Mouse (Mus musculus) CH12.LX (cell line): ENCODE results near the gene Hoxb1. TPM values are rescaled to one million over a fixed set of nuclear protein-coding genes. Genes with fewer than 3 reads are reported as not detected.

Experiments
- DNase-seq: peaks from one replicate; pipeline ENCODE4 v3.0.0-alpha.2; 2013; ENCODE audit errors: extremely low read depth
- H3K27ac ChIP-seq: 2 replicates; pipeline ENCODE4 v1.5.1; 2012; ENCODE audit warnings: low read depth, mild to moderate bottlenecking, control low read depth, moderate library complexity; ENCODE audit not compliant: insufficient read depth
- H3K27me3 ChIP-seq: replicated peaks from 2 replicates; pipeline ENCODE3; 2012; ENCODE audit warnings: inconsistent platforms
- H3K36me3 ChIP-seq, 2 experiments: replicated peaks in 1 of 2; 2 replicates each; pipeline versions ENCODE3 to v1.6.1; 2012; ENCODE audit warnings: inconsistent platforms in 1 of 2, low read length in 1 of 2, mild to moderate bottlenecking in 1 of 2, mixed read lengths in 1 of 2, moderate library complexity in 1 of 2; ENCODE audit not compliant: control insufficient read depth in 1 of 2, insufficient read depth in 1 of 2
- H3K4me1 ChIP-seq, 2 experiments: 2 replicates each; pipeline ENCODE4 v1.6.1; 2012; ENCODE audit warnings: inconsistent platforms in 1 of 2, moderate library complexity in 1 of 2; ENCODE audit not compliant: insufficient read depth in 2 of 2, control insufficient read depth in 1 of 2
- H3K4me2 ChIP-seq: 2 replicates; pipeline ENCODE4 v1.6.1; 2012; ENCODE audit warnings: low read depth, mild to moderate bottlenecking, control low read depth; ENCODE audit not compliant: poor library complexity, insufficient read depth, severe bottlenecking
- H3K4me3 ChIP-seq, 3 experiments: fragments of 150-350 bp in 1 of 3; sonication (generic) in 1 of 3; replicated peaks in 1 of 3; 2 replicates each; pipeline versions ENCODE3 to v1.5.1; 2011 to 2012; ENCODE audit warnings: low read depth in 2 of 3, low read length in 2 of 3, mild to moderate bottlenecking in 2 of 3, moderate library complexity in 2 of 3, control low read depth in 1 of 3, improper control_type of control experiment in 1 of 3, inconsistent platforms in 1 of 3, mixed read lengths in 1 of 3; ENCODE audit not compliant: poor library complexity in 1 of 3
- H3K79me2 ChIP-seq: replicated peaks from 2 replicates; pipeline ENCODE4 v1.6.1; 2012; ENCODE audit warnings: mild to moderate bottlenecking, moderate library complexity; ENCODE audit not compliant: control insufficient read depth, poor library complexity, insufficient read depth, severe bottlenecking; ENCODE audit errors: extremely low read depth
- H3K9ac ChIP-seq: 2 replicates; pipeline ENCODE4 v1.6.1; 2012; ENCODE audit warnings: low read depth, mild to moderate bottlenecking, control low read depth, moderate library complexity; ENCODE audit not compliant: insufficient read depth
- H3K9me3 ChIP-seq: replicated peaks from 2 replicates; pipeline ENCODE3; 2012; ENCODE audit warnings: low read length, inconsistent platforms, mixed read lengths
- BHLHE40 ChIP-seq: IDR thresholded peaks from 2 replicates; pipeline ENCODE4 v1.6.1; 2011; ENCODE audit warnings: mild to moderate bottlenecking, low read depth, low read length, improper control_type of control experiment
- CHD2 ChIP-seq: IDR thresholded peaks from 2 replicates; pipeline ENCODE4 v1.6.1; 2011; ENCODE audit warnings: low read length, improper control_type of control experiment
- GABPA ChIP-seq: IDR thresholded peaks from 2 replicates; pipeline ENCODE4 v1.6.1; 2012; ENCODE audit warnings: low read depth, low read length, improper control_type of control experiment, inconsistent platforms; ENCODE audit not compliant: insufficient replicate concordance
- JUND ChIP-seq: conservative IDR thresholded peaks from 2 replicates; pipeline ENCODE4 v1.6.1; 2011; ENCODE audit warnings: low read depth, low read length, improper control_type of control experiment
- MAFK ChIP-seq: IDR thresholded peaks from 2 replicates; pipeline ENCODE4 v1.6.1; 2011; ENCODE audit warnings: low read length, improper control_type of control experiment; ENCODE audit not compliant: insufficient replicate concordance
- MAZ ChIP-seq: IDR thresholded peaks from 2 replicates; pipeline ENCODE4 v1.6.1; 2012; ENCODE audit warnings: low read depth, mild to moderate bottlenecking, inconsistent platforms, low read length, improper control_type of control experiment, moderate library complexity
- NELFE ChIP-seq: IDR thresholded peaks from 2 replicates; pipeline ENCODE4 v1.6.1; 2011; ENCODE audit warnings: low read depth, low read length, improper control_type of control experiment
- POLR2A ChIP-seq: IDR thresholded peaks from 2 replicates; pipeline ENCODE4 v1.6.1; 2011; ENCODE audit warnings: low read depth, mild to moderate bottlenecking, improper control_type of control experiment, low read length
- dilution Hi-C: fragments of 300-500 bp; cut with MboI; formaldehyde crosslinking; loops from 2 replicates; pipeline ENCODE4 v1.14.3; 2020; ENCODE audit warnings: low sequenced_read_pairs; ENCODE audit not compliant: extremely low pct_unique_long_range_greater_than_20kb, extremely low pct_ligation_motif_present
- in situ Hi-C: fragments of 300-500 bp; cut with MboI; formaldehyde crosslinking; loops from 3 replicates; pipeline ENCODE4 v1.14.3; 2019; ENCODE audit warnings: low sequenced_read_pairs, low pct_ligation_motif_present, low pct_unique_long_range_greater_than_20kb, mixed read lengths
- polyA plus RNA-seq: library from polyadenylated mRNA; unstranded; fragments of >175 nt; gene quantifications from 2 replicates; pipeline ENCODE4 v1.2.1, GENCODE M21; 2012; ENCODE audit warnings: low read depth; ENCODE audit not compliant: insufficient read length
- total RNA-seq, 2 experiments: library from RNA; depleted of rRNA; stranded (reverse); fragments of 300-350 nt in 1 of 2; fragments of >200 nt in 1 of 2; gene quantifications; 2 replicates each; pipeline ENCODE4 v1.2.3; 2012 to 2014

The Hoxb1 gene
- total and polyA plus RNA-seq, 3 experiments, result not detected

DNA sequence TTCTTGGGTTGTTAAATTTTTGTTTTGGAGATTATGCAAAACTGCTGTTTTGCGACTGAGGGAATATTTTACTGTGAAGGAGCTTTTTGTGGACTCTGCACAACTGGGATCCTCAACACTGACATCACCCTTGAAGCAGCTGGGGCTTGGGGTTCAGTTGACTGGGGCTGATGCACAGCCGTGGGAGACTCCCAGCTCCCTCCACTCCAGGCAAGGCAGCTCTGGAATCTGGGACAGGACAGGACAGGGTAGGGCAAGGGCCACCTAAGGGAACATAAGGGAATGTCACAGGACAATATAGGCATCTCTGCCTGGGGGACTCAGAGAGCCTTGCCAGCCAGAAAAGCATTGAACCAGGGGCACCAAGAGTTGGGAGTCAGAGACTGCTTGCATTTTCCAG lies 48.5 kb downstream of the Hoxb1 start:
- TF ChIP-seq JUND (no peak), NELFE (no peak), GABPA (no peak), BHLHE40 (no peak), MAZ (no peak), POLR2A (no peak), MAFK (no peak), CHD2 (no peak)
- Histone ChIP-seq H3K4me3 (no peak overlapping the region), H3K4me1 (peaks cover 0 to 2% of the 10 kb centered on the region in 2 experiments; a peak in 2 of 4 replicates), H3K36me3 (no peaks in the 10 kb centered on the region), H3K27ac (no peak overlapping the region), H3K4me2 (no peak overlapping the region), H3K27me3 (peaks cover 88% of the 10 kb centered on the region), H3K9ac (no peak overlapping the region), H3K79me2 (no peaks in the 10 kb centered on the region), H3K9me3 (peaks cover 13% of the 10 kb centered on the region)
- in situ Hi-C loops (no loop called here), dilution Hi-C loops (no loop called here)
- no peak for DNase-seq

Other genes starting within 250 kb of the Hoxb1 start
- gene Ttll6, start 232.0 kb upstream of the Hoxb1 start, total RNA-seq (2012; rRNA removed), result not detected in 2 replicates
- gene Ttll6, start 232.0 kb upstream of the Hoxb1 start, total RNA-seq (2014; rRNA removed), result not detected in 2 replicates
- gene Ttll6, start 232.0 kb upstream of the Hoxb1 start, polyA plus RNA-seq, result 0.09 TPM in 1 of 2 replicates, not detected in the other
- gene Hoxb13, start 171.4 kb upstream of the Hoxb1 start, total RNA-seq (2012; rRNA removed), result 0.08 TPM in 2 replicates
- gene Hoxb13, start 171.4 kb upstream of the Hoxb1 start, total RNA-seq (2014; rRNA removed), result not detected in 2 replicates
- gene Hoxb13, start 171.4 kb upstream of the Hoxb1 start, polyA plus RNA-seq, result 0.15 TPM in 1 of 2 replicates, not detected in the other
- not detected in 2 replicates for gene Hoxb9, start 94.3 kb upstream of the Hoxb1 start, total RNA-seq (2012; rRNA removed)
- gene Hoxb9, start 94.3 kb upstream of the Hoxb1 start, total RNA-seq (2014; rRNA removed), result not detected in 2 replicates
- gene Hoxb9, start 94.3 kb upstream of the Hoxb1 start, polyA plus RNA-seq, result not detected in 2 replicates
- gene Hoxb8, start 83.8 kb upstream of the Hoxb1 start, total RNA-seq (2012; rRNA removed), result not detected in 2 replicates
- not detected in 2 replicates for gene Hoxb8, start 83.8 kb upstream of the Hoxb1 start, total RNA-seq (2014; rRNA removed)
- gene Hoxb8, start 83.8 kb upstream of the Hoxb1 start, polyA plus RNA-seq, result not detected in 2 replicates
- gene Hoxb7, start 79.1 kb upstream of the Hoxb1 start, total RNA-seq (2012; rRNA removed), result not detected in 2 replicates
- not detected in 2 replicates for gene Hoxb7, start 79.1 kb upstream of the Hoxb1 start, total RNA-seq (2014; rRNA removed)
- not detected in 2 replicates for gene Hoxb7, start 79.1 kb upstream of the Hoxb1 start, polyA plus RNA-seq
- 0.34 and 1.1 TPM in 2 replicates for gene Hoxb6, start 73.3 kb upstream of the Hoxb1 start, total RNA-seq (2012; rRNA removed)
- gene Hoxb6, start 73.3 kb upstream of the Hoxb1 start, total RNA-seq (2014; rRNA removed), result 0.12 TPM in 1 of 2 replicates, not detected in the other
- 0.31 and 0.53 TPM in 2 replicates for gene Hoxb6, start 73.3 kb upstream of the Hoxb1 start, polyA plus RNA-seq
- gene Hoxb5, start 62.4 kb upstream of the Hoxb1 start, total RNA-seq (2012; rRNA removed), result 0.04 and 0.08 TPM in 2 replicates
- gene Hoxb5, start 62.4 kb upstream of the Hoxb1 start, total RNA-seq (2014; rRNA removed), result not detected in 2 replicates
- 0.13 TPM in 1 of 2 replicates, not detected in the other for gene Hoxb5, start 62.4 kb upstream of the Hoxb1 start, polyA plus RNA-seq
- gene Hoxb4, start 47.5 kb upstream of the Hoxb1 start, total RNA-seq (2012; rRNA removed), result 2.9 and 3.3 TPM in 2 replicates
- 2.5 and 2.7 TPM in 2 replicates for gene Hoxb4, start 47.5 kb upstream of the Hoxb1 start, total RNA-seq (2014; rRNA removed)
- 5.5 and 5.6 TPM in 2 replicates for gene Hoxb4, start 47.5 kb upstream of the Hoxb1 start, polyA plus RNA-seq
- gene Hoxb3, start 42.4 kb upstream of the Hoxb1 start, total RNA-seq (2012; rRNA removed), result 0.08 and 0.21 TPM in 2 replicates
- 0.07 TPM in 1 of 2 replicates, not detected in the other for gene Hoxb3, start 42.4 kb upstream of the Hoxb1 start, total RNA-seq (2014; rRNA removed)
- gene Hoxb3, start 42.4 kb upstream of the Hoxb1 start, polyA plus RNA-seq, result 0.29 and 0.59 TPM in 2 replicates
- not detected in 2 replicates for gene Hoxb2, start 15.2 kb upstream of the Hoxb1 start, total RNA-seq (2012; rRNA removed)
- not detected in 2 replicates for gene Hoxb2, start 15.2 kb upstream of the Hoxb1 start, total RNA-seq (2014; rRNA removed)
- gene Hoxb2, start 15.2 kb upstream of the Hoxb1 start, polyA plus RNA-seq, result not detected in 2 replicates
- not detected in 2 replicates for gene Skap1, start 98.8 kb downstream of the Hoxb1 start, total RNA-seq (2012; rRNA removed)
- not detected in 2 replicates for gene Skap1, start 98.8 kb downstream of the Hoxb1 start, total RNA-seq (2014; rRNA removed)
- gene Skap1, start 98.8 kb downstream of the Hoxb1 start, polyA plus RNA-seq, result not detected in 2 replicates